Mouse (Mus musculus) urinary bladder, adult 2 months (tissue): ENCODE measurements at regions not wholly inside any gene's neighbourhood (a gene's known extent, or its start where the extent isn't known, plus 50 kb on each side); places are given as distances from the start of the nearest gene placed in this dataset.
"Not testable (repeated sequence)": the region's sequence is repeated elsewhere in the genome, so short reads cannot be mapped to it uniquely, and the experiment has no call there.

Source experiments
- DNase-seq: peaks from one replicate; pipeline ENCODE4 v3.0.0; 2022; ENCODE audit warnings: low spot score

DNA sequence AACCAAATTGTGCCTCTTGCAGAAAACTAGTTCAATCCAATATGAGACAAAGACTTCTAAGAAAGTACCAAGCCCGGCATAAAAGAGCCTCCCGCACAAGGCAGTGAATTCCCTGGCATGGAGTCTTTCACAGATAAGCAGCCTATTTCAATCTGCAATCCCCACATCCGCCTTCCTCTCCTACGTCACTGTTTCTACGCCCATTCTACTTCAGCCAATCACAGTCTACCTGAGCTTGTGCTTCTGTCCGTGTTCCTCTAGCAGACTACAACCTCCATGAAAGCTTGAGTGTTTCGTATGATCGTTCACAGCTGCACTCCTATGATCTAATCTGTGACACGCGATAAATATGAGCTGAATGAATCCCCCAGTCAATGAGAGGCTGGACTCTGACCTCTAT, 155.6 kb upstream of the Ipo5 start:
- no peak for DNase-seq

DNA sequence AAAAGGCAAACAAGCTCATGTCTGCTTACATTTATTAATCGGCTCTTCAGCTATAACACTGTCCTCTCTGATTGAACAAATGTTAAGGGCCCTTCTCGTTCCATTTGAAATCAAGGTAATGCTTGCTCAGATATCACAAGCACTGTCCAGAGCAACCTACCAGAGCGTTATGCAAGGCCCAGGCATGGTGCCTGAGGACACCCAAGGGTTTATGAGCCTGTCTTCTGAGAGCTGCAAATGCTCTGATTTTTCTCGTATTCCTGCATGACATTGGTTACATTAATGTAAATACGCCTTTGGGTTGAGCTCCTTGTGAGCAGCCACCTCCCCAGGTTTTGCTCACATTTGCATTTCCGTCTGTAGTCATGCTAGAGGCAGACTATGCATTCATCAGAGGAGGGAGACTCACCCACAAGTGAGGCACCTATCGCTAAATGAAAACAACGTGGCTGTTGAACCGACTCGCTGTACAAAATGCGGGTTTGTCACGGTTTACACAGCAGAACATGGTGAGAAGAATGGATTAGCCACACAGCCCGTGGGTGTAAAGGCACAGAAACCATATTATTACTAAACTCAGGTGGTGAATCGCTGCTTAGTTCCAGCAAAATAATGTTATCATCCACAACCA, 152.7 kb upstream of the Ipo5 start:
- DNase-seq: no peak

DNA sequence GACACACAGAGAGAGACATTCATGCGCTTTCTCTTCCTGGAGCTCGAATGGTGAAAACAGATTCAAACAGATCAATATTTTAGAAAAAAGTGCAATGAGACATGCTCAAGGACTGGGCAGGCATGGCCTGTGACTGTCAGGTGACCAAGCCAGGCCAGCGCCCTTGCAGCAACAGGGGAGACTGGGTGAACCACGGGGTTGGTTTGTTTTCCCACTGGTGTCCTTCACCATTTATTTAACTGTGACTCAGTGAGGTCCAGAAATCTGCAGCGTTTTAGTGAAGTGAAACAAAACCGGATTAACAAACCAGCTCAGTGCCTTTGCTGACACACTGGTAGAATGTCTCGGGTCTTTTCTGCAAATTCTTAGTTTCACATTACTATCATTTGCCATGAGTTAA, 148.9 kb upstream of the Ipo5 start:
- no peak for DNase-seq

DNA sequence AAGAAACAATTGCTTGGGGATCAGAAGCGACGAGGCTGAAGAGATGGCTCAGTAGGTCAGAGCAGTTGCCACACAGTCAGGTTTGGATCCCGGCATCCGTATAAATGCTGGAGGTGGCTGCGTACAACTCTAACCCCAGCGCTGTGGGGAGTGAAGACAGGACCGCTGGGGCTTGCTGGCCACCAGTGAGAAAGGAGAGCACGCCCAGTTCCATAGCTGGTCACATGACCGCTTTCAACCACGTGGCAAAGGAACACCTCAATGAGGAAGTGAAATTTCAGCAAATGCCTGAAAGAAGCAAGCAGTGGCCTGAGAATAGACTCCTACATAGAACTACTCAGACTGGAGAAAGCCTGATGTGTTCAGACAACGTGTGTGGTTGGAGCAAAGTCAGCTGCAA, 148.3 kb upstream of the Ipo5 start:
- DNase-seq: no peak

DNA sequence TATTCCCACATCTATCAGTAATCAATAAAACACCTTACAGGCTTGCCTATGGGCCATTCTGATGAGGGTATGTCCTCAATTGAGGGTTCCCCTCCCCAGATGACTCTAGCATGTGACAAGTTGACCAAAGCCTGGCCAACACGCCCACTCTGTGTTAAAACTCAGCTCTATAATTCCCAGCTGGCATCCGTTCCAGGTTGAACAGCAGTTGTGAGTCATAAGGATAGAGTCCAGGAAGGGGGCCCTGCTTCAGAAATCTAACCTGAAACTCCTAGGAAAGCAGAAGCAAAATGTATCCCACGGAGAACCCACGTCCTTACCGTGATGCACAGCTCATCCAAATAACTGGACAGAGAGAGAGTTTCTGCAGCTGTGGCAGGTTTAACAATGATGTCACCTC, 147.2 kb upstream of the Ipo5 start:
- no peak for DNase-seq

DNA sequence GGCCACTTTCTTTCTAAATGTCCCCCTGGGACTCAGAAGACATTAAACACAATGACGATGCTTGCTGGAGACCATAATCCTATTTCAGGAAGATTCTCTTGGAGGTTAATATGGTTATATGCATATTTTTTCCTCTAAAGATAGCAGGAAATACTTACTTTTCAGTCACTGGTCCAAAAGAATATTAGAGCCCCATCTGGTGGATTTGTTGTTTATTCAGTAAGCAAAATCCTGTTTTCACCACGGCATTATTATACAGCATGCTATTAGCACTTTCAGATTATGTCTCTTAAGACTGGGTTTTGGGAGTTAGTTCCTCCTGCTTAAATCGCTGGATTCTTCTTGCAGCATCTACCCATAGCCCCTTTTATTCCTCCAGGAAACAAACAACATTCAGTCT, 146.6 kb upstream of the Ipo5 start:
- no peak for DNase-seq

DNA sequence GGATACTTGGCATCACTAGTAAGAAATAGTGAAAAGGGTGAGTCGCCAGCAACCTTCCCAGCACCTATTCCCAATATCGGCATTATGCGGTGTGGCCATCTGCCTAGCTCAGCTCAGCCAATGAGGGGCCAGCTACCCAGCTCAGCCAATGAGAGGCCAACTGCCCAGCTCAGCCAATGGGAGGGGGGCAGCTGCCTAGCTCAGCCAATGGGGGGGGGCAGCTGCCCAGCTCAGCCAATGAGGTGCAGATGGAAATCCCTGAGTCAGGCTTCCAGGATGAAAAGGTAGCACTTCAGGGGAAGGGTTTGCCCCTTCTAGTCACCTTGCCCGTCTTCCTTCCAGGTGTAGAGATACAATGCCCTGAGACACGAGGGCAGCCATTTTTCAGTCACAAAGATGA, 144.6 kb upstream of the Ipo5 start:
- DNase-seq: no peak

DNA sequence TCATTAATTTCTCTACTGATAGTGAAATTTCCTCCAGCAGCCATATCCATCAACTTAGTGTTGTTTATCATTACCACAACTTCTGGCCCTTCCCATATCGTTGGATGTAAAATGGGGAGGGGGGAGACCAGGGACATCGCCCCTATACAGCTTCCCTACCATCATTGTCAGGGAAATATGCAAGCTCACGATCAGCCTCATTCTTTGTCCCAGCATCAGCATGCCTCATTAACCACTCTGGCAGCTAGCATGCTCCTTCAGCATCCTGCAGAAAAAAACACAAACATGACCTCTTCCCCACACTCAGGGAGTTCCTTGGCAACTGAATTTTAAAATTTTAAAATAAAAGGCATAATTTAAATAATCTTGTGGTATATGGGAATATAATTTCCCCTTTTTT, 140.4 kb upstream of the Ipo5 start:
- no peak for DNase-seq

DNA sequence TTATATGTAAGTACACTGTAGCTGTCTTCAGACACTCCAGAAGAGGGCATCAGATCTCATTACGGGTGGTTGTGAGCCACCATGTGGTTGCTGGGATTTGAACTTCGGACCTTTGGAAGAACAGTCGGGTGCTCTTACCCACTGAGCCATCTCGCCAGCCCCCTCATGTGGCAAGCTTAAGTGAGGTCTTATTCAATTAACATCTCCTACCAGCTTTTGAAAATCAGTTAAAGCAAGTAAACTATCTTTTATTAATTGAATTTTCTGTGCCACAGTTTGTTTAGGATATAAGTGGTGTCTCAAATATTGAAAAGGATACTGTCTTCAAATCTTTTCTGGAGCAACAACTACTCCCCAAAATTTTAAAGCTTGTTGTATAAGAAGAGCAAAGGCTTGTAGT, 138.0 kb upstream of the Ipo5 start:
- not testable (repeated sequence) for DNase-seq

DNA sequence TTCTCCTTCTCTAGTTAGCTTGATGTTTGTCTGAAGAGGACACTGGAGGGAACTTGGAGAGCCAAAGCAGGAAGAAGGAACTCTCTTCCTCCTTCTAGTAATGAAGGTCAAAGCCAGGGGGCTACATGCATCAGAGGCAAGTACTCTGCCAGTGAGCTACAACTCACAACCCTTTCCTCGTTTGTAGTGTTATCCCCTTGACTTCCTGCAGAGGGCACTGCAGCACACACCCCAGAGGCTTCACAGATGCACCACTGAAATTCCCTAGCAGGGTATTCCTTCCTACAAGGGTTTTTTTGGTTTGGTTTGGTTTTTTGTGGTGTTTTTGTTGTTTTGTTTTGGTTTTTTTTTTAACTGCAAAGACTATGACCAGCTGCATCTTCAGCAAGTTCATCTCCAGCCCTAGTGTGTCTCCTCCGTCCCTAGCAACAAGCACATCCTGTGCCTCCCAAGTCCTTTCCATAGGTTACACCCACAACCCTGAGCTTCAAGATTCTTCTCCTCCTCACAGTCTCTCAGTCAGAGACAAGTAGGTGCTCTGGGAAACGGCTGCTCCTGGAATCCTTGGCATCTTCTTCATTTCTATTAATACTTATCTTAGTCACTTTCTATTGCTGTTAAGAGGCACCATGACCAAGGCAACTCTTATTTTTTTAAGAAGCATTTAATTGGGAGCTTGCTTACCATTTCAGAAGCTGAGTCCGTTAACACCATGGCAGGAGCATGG, 119.0 kb upstream of the Ipo5 start:
- DNase-seq: no peak

DNA sequence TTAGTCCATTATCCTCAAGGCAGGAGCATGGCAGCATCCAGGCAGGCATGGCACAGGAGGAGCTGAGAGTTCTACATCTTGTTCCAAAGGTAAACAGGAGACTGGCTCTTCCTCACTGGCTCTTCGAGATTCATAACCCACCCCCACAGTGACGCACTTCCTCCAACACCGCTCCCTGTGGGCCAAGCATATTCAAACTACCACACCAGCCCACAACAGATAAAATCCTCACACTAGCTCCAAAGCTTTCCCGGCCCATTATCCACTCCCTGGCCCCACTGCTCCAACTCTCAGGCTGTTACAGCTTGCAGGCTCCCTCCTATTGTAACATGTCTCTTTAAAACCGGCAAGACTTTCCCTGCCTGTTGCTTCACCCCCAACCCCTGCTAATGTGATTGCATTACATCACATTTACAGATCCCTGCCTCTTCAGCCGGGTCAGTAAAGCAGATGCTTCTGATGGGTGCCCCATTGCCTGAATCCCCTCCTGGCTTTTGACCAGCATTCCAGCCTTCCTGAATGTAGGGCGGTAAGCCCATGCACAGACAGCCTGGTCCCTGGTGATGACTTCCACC, 113.0 kb upstream of the Ipo5 start:
- no peak for DNase-seq

DNA sequence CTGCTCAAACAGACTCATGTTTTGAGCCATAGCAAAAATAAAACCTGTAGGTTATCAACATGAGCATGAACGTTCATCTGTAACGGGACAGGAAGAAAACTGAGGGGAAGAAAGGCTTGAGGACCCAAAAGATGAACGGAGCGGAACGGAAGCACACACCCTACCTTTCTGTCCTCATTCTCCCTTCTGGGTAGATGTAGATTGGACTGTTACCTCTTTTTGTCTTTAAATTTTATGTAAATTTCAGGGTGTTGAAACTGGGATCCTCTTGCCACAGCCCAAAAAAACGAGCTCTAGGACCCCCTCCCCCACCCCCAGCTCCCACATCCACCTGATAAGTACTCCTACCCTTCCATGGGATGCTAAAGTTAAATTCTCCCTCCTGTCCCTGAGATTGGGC, 107.8 kb upstream of the Ipo5 start:
- no peak for DNase-seq

DNA sequence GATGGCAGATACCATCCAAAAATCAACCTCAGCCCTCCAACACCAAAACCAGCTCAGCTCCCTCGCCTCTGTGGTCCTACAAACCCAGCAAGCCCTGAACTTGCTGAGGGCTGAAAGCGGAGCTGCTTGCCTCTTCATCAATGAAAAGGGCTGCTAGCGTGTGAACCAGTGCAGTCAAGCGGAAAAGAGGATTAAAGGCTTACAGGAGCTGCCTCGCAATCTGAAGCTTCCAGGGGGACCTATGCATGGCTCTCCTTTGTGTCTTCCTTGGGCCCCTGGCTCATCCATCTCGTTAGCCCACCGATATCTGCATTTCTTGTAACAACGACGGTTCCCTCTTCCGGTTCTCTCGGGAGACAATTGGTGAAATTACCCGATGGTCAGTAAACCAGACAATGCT, 107.3 kb upstream of the Ipo5 start:
- no peak for DNase-seq

DNA sequence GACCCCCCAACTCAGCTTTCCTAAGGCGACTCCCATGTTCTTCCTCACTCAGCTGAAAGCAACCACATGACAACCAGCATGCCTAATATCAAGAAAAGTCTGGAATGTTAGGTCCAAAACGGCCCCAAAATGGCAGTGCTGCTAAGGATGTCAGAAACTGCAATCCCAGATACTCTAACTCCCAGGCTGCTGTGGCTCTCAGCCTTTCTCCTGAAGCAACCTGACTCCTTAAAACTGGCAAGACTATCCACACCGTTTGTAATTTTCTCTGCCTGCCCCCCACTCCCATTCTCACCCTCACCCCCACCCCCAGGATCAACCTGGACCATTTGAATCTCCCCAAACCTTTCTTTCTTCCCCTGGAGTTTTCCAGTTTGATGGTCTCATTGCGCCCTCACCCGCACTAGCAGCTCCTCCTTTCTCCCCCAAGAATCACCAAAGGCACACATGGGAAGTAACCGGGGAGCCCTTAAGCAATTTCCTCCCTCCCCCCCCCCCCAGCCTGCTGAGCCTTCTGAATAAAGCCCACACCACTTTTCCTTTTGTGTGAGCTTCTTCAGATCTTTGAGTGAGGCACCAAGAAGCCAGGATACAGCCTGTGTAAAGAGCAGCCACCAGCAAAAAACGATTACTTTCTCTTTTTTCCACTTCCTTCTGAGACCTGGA, 106.7 kb upstream of the Ipo5 start:
- DNase-seq: no peak

DNA sequence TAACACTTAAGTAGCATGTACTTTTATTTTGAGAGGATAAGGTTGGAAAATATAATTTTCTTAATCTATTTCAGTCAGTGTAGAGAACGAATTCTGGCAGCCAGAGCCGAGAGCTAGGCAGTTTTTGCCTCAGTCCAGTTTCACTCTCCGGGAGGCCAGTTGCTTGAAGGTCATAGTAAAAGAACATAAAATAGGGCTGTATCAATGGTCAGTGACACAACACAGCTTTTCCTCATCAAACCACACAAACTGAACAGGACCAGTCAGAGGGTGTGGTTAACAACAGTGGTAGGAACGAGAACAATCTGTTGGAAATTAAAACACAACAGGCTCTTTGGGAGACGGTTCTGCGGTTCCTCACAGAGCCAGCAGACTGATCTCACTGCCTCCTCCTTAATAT, 105.9 kb upstream of the Ipo5 start:
- DNase-seq: no peak

DNA sequence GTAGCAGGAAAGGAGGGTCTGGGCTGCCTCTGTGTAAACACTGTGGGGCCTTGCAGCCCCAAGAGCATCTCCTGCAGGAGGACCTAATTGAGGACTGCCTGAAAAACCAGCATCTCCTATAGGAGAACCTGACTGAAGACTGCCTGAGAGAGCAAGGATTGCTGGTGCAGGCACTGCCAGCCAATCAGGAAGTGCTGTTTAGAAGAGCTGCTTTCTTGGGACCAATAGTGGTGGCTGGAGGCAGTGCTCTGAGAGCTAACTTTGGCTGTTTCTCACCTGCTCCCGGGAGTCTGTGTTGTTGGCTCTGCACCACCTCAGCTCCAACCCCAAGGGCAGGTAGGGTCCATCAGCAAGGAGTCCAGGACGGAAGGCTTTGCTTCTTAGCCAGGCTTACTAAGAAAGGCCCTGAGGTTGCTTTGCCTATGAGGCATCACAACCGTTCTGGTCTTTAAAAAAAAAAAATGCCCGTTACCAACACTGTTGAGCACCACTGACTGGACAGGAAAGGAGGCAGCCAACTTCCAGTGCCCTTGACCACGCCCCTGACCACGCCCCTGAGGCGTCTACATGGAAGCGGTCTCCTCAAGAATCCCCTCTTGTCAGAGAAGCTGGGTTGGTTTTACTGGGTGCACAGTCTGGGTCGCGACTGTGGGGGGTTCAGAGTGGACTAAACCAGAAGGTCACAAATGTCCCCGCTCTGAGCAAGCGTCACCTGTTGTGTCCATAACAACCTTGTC, 105.0 kb upstream of the Ipo5 start:
- not testable (repeated sequence) for DNase-seq

DNA sequence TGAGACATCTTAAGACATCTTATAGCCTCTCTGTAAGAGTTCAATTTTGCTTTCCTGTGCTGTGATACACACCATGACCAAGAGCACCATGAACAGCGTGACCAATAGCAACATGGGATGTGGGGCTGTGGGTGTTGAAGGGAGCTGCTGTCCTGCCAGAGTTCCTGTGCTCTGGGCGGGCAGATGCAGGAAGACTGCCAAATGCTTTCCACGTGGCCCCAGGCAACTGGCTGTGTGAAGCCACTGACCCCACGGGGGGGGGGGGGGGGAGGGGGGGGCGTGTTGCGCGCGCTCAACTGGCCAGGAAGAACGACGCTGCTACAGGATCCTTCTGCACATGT, 104.5 kb upstream of the Ipo5 start:
- DNase-seq: no peak

DNA sequence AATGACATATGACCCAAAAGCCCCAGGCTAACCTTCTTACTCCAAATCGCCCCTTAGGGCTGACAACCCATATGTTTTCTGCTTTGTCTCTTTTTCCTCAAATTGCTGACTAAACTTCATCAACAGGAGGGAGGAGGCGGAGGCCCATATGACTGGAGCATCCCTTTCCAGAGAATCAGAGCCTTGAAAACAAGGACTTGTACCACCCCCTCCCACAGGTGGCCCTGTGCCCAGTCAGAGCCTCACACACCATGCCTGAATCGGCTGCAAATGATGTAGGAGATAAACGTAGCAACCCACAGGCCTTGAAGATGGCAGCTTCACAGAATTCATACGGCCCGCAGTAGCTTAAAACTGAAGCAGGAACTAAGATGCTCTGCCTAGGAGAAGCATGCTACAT, 101.7 kb upstream of the Ipo5 start:
- DNase-seq: no peak

DNA sequence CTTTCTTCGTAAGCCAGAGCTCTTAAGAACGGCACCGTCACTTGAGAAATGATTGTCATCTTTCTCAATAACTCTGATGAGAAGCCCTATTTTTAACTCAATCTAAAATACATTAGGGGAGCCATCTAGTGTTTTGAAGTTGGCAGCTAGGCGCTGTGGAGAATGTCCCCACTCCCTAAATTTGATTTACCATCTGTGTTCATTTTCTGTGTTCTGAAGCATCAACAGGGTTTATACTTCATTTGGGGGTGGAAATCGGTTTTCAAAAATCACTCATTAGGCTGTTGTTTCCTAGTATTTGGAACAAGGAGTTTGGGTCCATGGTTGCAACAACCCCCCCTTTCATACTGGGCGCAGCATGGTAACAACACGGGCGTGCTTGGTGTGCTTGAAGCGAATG, 97.1 kb upstream of the Ipo5 start:
- DNase-seq: no peak

DNA sequence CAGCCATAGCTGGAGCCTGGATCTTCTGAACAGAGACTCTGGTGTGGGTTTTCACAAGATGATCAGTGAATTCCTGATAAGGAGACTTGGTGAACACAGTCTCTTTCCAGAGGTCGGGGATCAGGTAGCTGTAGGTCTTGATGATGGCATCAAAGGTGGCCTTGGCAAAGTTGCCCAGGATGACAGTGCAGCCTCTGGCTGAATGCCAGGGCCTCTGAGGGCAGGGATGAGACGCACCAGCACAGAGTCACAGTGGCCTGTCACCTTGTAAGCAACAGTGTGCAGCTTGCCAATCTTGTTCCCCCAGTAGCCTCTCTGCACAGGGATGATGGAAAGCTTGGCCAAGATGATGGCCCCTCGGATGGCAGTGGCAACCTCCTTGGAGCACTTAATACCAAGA, 95.9 kb upstream of the Ipo5 start:
- DNase-seq: not testable (repeated sequence)

DNA sequence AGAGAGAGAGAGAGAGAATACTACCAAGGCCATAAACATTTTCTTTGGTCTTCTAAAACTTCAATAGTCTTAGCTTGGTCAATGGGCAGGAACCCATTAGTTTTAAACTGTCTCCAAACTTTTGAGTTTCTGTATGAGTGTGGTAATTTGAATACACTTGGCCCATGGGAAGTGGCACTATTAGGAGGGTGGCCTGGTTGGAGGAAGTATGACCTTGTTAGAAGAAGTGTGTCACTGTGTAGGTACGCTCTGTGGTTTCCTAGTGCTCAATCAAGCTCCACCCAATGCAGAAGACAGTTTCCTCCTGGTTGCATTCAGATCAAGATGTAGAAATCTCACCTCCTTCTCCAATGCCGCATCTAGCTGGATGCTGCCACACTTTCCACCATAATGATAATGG, 94.5 kb upstream of the Ipo5 start:
- DNase-seq: no peak

DNA sequence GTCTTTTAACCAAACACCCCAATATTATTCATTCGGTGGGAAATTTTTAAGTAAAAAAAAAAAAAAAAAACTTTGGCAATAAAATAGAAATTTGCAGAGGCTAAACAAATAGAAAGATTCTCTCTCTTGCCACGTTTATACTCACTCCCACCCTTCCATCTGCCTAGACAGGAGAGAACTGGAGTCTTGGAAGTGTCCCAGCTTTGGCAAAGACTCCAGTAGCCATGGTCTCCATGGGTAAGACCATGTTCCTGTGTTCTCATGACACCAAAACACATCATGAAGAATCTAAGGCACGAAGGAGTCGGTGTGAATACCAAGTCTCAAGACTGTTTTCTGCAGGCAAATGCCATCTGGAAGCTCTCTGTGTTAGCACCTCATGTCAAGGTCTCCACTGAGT, 84.8 kb upstream of the Ipo5 start:
- no peak for DNase-seq
